Mouse (Mus musculus) heart, postnatal 0 days (tissue): ENCODE results near the gene Pde8a. TPM values are rescaled to one million over a fixed set of nuclear protein-coding genes. Genes with fewer than 3 reads are reported as not detected.

Experiments used
- ATAC-seq: fragments of 200-750 bp; cut with Nextera tagmentation; 2 replicates; pipeline ENCODE4 v1.8.0; 2017; ENCODE audit warnings: low read depth, moderate number of reproducible peaks, moderate library complexity; ENCODE audit not compliant: insufficient read depth
- DNase-seq: peaks from one replicate; pipeline ENCODE4 v3.0.0-alpha.2; 2016; ENCODE audit warnings: low spot score
- H3K27ac ChIP-seq: fragments of 300-500 bp; sonication (generic); 2 replicates; pipeline ENCODE4 v1.5.1; 2014; ENCODE audit warnings: low read depth, mild to moderate bottlenecking
- H3K27me3 ChIP-seq: fragments of 300-500 bp; sonication (generic); 2 replicates; pipeline ENCODE4 v1.6.1; 2014; ENCODE audit warnings: low read length, mixed read lengths; ENCODE audit not compliant: control insufficient read depth, insufficient read depth
- H3K36me3 ChIP-seq: fragments of 300-500 bp; sonication (generic); replicated peaks from 2 replicates; pipeline ENCODE4 v1.6.1; 2014; ENCODE audit warnings: low read length, mixed read lengths; ENCODE audit not compliant: control insufficient read depth, insufficient read depth
- H3K4me1 ChIP-seq: fragments of 300-500 bp; sonication (generic); 2 replicates; pipeline ENCODE4 v1.6.1; 2014; ENCODE audit warnings: antibody characterized with exemption; ENCODE audit not compliant: control insufficient read depth, insufficient read depth
- H3K4me2 ChIP-seq: fragments of 300-500 bp; sonication (generic); 2 replicates; pipeline ENCODE4 v1.6.1; 2014; ENCODE audit warnings: low read depth, mild to moderate bottlenecking, low read length, moderate library complexity
- H3K4me3 ChIP-seq: fragments of 300-500 bp; sonication (generic); 2 replicates; pipeline ENCODE4 v1.5.1; 2014; ENCODE audit warnings: low read depth, low read length
- H3K9ac ChIP-seq: fragments of 300-500 bp; sonication (generic); replicated peaks from 2 replicates; pipeline ENCODE4 v1.6.1; 2014; ENCODE audit warnings: low read depth, low read length, mixed read lengths
- H3K9me3 ChIP-seq: fragments of 300-500 bp; sonication (generic); replicated peaks from 2 replicates; pipeline ENCODE4 v1.6.1; 2016; ENCODE audit warnings: low read length; ENCODE audit not compliant: control insufficient read depth
- CTCF ChIP-seq: IDR thresholded peaks from 2 replicates; pipeline ENCODE4 v1.5.1; 2016; ENCODE audit warnings: antibody characterized with exemption, control low read depth, low read depth
- EP300 ChIP-seq: IDR thresholded peaks from 2 replicates; pipeline ENCODE4 v1.6.1; 2016; ENCODE audit warnings: antibody characterized with exemption, low read depth
- WGBS: fragments of 180-500 bp; shearing (Covaris S2); extraction: QIAGEN DNeasy Blood & Tissue Kit; methylation state at CpG from one replicate; pipeline ENCODE4 v1.1.7; 2014; 5-methylcytosine and 5-hydroxymethylcytosine counted together
- polyA plus RNA-seq: library from polyadenylated mRNA; unstranded; fragments of >200 nt; fragmentation: Nextera tagmentation; extraction: Ambion mirVana; gene quantifications from 2 replicates; pipeline ENCODE4 v1.2.1, GENCODE M21; 2015
- total RNA-seq: library from RNA; depleted of rRNA; stranded (reverse); fragments of >200 nt; gene quantifications from 2 replicates; pipeline ENCODE4 v1.2.3, GENCODE M21; 2014; ENCODE audit warnings: low replicate concordance

The Pde8a gene
- total and polyA plus RNA-seq, 2 experiments from 2014 or later: 4.5 to 9.6 TPM

DNA sequence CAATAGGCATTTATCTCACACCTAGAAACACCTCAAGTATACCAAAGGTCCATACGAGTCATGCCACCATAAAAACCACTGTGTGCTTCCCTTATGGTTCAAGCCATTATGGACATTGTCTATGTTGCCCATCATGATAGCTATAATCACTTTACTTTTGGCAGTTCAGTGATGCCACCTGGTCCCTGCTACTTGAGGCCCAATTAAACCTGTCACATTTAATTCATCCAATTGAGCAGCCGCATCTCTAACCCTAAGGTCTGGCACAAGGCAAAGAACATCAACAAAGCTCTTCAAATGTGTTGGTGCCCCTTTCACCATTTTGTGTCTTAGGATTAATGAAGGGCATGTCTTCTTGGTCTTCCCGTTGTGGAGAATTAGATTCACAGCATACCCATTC, 42.1 kb downstream of the Pde8a start:
- 84% methylated on average over 3 of the region's 3 CpGs for WGBS

DNA sequence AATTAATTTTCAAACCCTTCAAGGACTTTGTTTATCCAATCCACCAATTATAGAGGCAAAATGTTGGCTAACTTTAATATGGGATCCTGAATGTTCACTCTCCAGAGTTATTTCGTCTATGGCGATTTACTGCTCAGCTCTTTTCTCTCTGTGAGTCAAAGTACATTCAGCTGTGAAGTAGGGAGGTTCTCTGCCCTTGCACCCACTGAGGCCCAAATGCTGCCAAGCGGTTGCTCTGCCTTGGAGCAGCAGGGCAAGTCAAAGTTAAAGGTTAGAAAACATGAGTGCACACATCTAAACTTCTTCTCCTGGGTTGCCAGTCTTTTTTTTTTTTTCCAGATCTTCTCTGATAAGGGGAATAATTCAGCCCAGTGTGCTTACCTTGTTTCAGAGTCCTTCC, 43.4 kb downstream of the Pde8a start:
- WGBS: 82% methylated on average over 3 of the region's 3 CpGs
- Histone ChIP-seq H3K27me3 (no peaks in the 10 kb centered on the region), H3K9me3 (no peaks in the 10 kb centered on the region), H3K36me3 (no peaks in the 10 kb centered on the region), H3K4me1 (no peaks in the 10 kb centered on the region; the same call in 1 of the 2 replicates), H3K27ac (no peak overlapping the region), H3K4me3 (no peak overlapping the region), H3K4me2 (no peak overlapping the region), H3K9ac (no peak overlapping the region)
- ATAC-seq (no peak), DNase-seq (no peak)
- TF ChIP-seq CTCF (no peak), EP300 (no peak)

More for the DNA sequence above, 42.1 kb downstream of the Pde8a start:
- no peaks in the 10 kb centered on the region for H3K9me3 ChIP-seq
- H3K27ac ChIP-seq: no peak overlapping the region
- DNase-seq: no peak
- no peaks in the 10 kb centered on the region for H3K36me3 ChIP-seq
- H3K27me3 ChIP-seq: no peaks in the 10 kb centered on the region
- no peak overlapping the region for H3K4me2 ChIP-seq
- H3K4me1 ChIP-seq: no peaks in the 10 kb centered on the region; the same call in 1 of the 2 replicates
- H3K9ac ChIP-seq: no peak overlapping the region
- ATAC-seq: no peak
- TF ChIP-seq CTCF: no peak
- TF ChIP-seq EP300: no peak
- H3K4me3 ChIP-seq: no peak overlapping the region

DNA sequence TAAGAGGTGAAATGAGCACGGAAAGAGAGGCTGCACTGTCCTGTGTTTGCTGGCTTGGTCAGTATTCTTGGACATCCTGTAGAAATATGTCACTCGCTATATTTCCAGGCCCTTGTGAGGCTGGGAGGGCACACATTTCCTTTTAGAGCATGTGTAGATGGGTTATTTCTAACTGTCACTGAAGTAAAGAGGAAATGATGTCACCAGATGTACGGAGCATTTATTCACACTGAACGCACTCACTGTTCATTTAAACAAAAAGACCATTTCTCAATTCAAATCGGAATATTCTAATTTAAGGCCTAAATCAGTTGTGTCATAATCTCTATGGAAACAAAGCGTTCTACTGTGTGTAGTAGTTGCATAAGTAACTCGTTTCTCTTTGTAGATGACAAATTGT, 48.2 kb downstream of the Pde8a start:
- Histone ChIP-seq H3K4me1 (no peaks in the 10 kb centered on the region), H3K27me3 (no peaks in the 10 kb centered on the region), H3K9me3 (no peaks in the 10 kb centered on the region), H3K36me3 (no peaks in the 10 kb centered on the region), H3K27ac (no peak overlapping the region; the same call in 1 of the 2 replicates), H3K4me2 (no peak overlapping the region), H3K4me3 (no peak overlapping the region), H3K9ac (no peak overlapping the region)
- TF ChIP-seq CTCF (no peak), EP300 (no peak)
- WGBS: 64% methylated on average over 7 of the region's 7 CpGs
- ATAC-seq: 0 out of 2 replicates have a peak, but pooled peaks have one; percentile 11
- DNase-seq: peak; percentile 23

DNA sequence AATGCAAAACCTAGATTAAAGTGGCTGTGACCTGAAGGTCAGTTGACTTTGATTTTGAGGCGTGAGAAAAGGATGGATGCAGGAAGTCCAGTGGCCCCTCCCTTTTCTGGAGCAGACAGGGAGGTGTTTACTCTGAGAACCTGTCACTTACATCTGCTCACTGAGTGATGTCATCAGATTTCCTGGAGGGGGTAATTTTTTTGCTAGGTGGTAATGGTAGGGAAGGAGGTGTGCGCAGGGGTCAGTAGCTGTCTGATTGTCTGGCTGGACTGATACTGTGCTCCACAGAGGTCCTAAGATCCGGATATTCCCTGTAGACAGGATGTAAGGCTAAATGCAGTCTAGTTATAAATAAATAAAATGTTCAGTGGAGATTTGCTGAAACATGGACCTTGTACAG, 59.5 kb downstream of the Pde8a start:
- Histone ChIP-seq H3K27ac (no peak overlapping the region), H3K4me2 (no peak overlapping the region), H3K4me1 (no peaks in the 10 kb centered on the region), H3K9me3 (no peaks in the 10 kb centered on the region), H3K27me3 (no peaks in the 10 kb centered on the region), H3K4me3 (no peak overlapping the region), H3K9ac (no peak overlapping the region), H3K36me3 (no peaks in the 10 kb centered on the region)
- ATAC-seq (no peak; the same call in 1 of the 2 replicates), DNase-seq (peak; percentile 54)
- 61% methylated on average over 3 of the region's 3 CpGs for WGBS
- no peak for TF ChIP-seq CTCF
- no peak for TF ChIP-seq EP300

DNA sequence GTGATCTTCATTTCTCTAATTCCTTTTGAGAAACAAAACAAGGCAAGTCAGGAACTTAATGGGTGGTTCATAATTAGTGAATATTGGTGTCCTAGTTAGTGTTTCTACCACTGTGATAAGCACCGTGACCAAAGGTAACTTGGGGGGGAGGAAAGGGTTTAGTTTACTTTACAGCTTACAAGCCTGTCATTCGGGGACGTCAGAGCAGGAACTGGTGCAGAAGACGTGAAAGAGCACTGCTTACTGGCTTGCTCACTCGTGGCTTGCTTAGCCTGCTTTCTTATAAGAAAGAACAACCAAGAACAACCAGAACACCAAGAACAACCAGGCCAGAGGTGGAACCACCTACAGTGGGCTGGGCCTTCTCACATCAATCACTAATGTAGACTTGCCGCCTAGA, 65.6 kb downstream of the Pde8a start:
- no peak for DNase-seq
- 84% methylated on average over 6 of the region's 6 CpGs for WGBS
- TF ChIP-seq CTCF: no peak
- no peak for TF ChIP-seq EP300
- Histone ChIP-seq H3K4me1 (no peaks in the 10 kb centered on the region), H3K27me3 (no peaks in the 10 kb centered on the region), H3K36me3 (no peaks in the 10 kb centered on the region), H3K4me3 (no peak overlapping the region), H3K4me2 (no peak overlapping the region), H3K9me3 (no peaks in the 10 kb centered on the region), H3K9ac (no peak overlapping the region), H3K27ac (no peak overlapping the region)
- ATAC-seq: no peak

DNA sequence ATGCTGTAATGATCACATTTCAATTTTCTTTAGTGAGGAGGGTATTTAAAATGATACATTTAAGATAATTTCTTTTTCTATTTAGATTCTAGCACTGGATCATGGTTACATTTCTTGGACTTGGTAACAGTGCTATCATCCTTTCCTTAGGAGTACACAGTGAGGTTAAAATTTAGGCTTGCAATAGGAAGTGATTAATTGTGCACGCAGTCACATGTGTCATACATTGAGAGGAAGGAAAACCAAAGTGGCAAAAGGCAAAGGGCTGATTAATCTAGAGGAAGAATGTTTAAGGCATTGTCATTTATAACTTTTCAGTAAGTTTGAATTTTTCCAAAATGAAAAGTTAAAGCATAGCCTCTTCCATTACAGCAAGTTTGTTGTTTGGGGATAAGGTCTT, 67.8 kb downstream of the Pde8a start:
- no peaks in the 10 kb centered on the region for H3K36me3 ChIP-seq
- 81% methylated on average over 1 of the region's 1 CpGs for WGBS
- H3K4me2 ChIP-seq: no peak overlapping the region
- no peak overlapping the region for H3K9ac ChIP-seq
- TF ChIP-seq EP300 (no peak), CTCF (no peak)
- no peak for ATAC-seq
- H3K9me3 ChIP-seq: no peaks in the 10 kb centered on the region
- H3K4me3 ChIP-seq: no peak overlapping the region
- no peak overlapping the region for H3K27ac ChIP-seq
- H3K4me1 ChIP-seq: no peaks in the 10 kb centered on the region
- DNase-seq: no peak
- no peaks in the 10 kb centered on the region for H3K27me3 ChIP-seq
